Comparison of ENCODE assay signal across 27 mouse cellular contexts in genomic region chr12:83131405-83131804, GRCm38 (mm10).
DNase-seq lines count a peak whose midpoint lies in the region; ATAC-seq and TF ChIP-seq lines count a peak whose summit lies in the region.
"Had no signal": no experiment of that assay in that cellular context is flagged by ENCODE, and none has a peak within 500 bp of the region (broad histone marks: within the 10 kb centered on the region; RNA-seq: fewer than 3 reads in every experiment).

No protein-coding gene starts in this region.

- H3K9ac ChIP-seq in forebrain, embryonic 15.5 days (replicated peaks): no peak overlapping the region
- H3K9ac ChIP-seq in forebrain, postnatal 0 days: no peak overlapping the region
- no peak overlapping the region for H3K9ac ChIP-seq in liver, postnatal 0 days (replicated peaks)
- no peak overlapping the region for H3K9ac ChIP-seq in CH12.LX (ENCODE audit: insufficient read depth, low read depth)
- H3K9ac ChIP-seq in ES-E14 (ENCODE audit: insufficient read depth, low read depth, low read length, poor library complexity, severe bottlenecking): no peak overlapping the region
- H3K9ac ChIP-seq: embryonic facial prominence, embryonic 13.5 days; kidney, embryonic 15.5 days; limb, embryonic 12.5 days; stomach, embryonic 15.5 days had no signal

- dilution Hi-C loops in CH12.LX (cut with MboI; ENCODE audit: extremely low pct_ligation_motif_present, extremely low pct_unique_long_range_greater_than_20kb, low sequenced_read_pairs): no loop called here

- no peak for TF ChIP-seq CTCF in forebrain, postnatal 0 days (IDR thresholded peaks at IDR 0.05; ENCODE audit: low read depth)
- TF ChIP-seq CTCF in liver, postnatal 0 days (IDR thresholded peaks at IDR 0.05; ENCODE audit: low read depth): 0 out of 2 replicates have a peak, but pooled peaks have one; percentile 4
- no peak for TF ChIP-seq CTCF in CH12.LX (conservative IDR thresholded peaks at IDR 0.05 in 1 of 2, IDR thresholded peaks at IDR 0.05 in 1 of 2; ENCODE audit: low read depth in 2 of 2, low read length in 2 of 2)
- no peak for TF ChIP-seq CTCF in left cerebral cortex, adult 2 months (IDR thresholded peaks at IDR 0.05)

- H3K79me2 ChIP-seq in CH12.LX (replicated peaks; ENCODE audit: control insufficient read depth, extremely low read depth, insufficient read depth, poor library complexity, severe bottlenecking): no peaks in the 10 kb centered on the region

- peaks cover 3% of the 10 kb centered on the region; the same call in 1 of the 2 replicates for H3K4me1 ChIP-seq in forebrain, embryonic 15.5 days
- H3K4me1 ChIP-seq in forebrain, postnatal 0 days (ENCODE audit: insufficient read depth): no peaks in the 10 kb centered on the region
- H3K4me1 ChIP-seq in liver, postnatal 0 days (ENCODE audit: insufficient read depth): no peaks in the 10 kb centered on the region
- H3K4me1 ChIP-seq in CH12.LX (ENCODE audit: control insufficient read depth in 1 of 2, insufficient read depth in 2 of 2): no peaks in the 10 kb centered on the region
- no peaks in the 10 kb centered on the region for H3K4me1 ChIP-seq in ES-E14 (ENCODE audit: control insufficient read depth in 2 of 2, insufficient read depth in 2 of 2, low read length in 2 of 2, poor library complexity in 1 of 2)
- H3K4me1 ChIP-seq: embryonic facial prominence, embryonic 13.5 days; stomach, embryonic 15.5 days had no signal

- 34% methylated on average over 4 of the region's 4 CpGs for WGBS in forebrain, embryonic 15.5 days
- WGBS in forebrain, postnatal 0 days: 32% methylated on average over 4 of the region's 4 CpGs
- 72% methylated on average over 4 of the region's 4 CpGs for WGBS in liver, postnatal 0 days (ENCODE audit: insufficient replicate concordance)

- no peak for TF ChIP-seq EP300 in liver, postnatal 0 days (IDR thresholded peaks at IDR 0.05; ENCODE audit: low read depth)
- TF ChIP-seq EP300 in CH12.LX (IDR thresholded peaks at IDR 0.05; ENCODE audit: low read length): no peak

- DNase-seq in forebrain, postnatal 0 days: no peak
- DNase-seq in liver, postnatal 0 days: no peak
- DNase-seq in liver (no peak), CH12.LX (ENCODE audit: extremely low read depth) (no peak), ES-E14 (ENCODE audit: low read depth, low spot score) (no peak)
- DNase-seq in left cerebral cortex, adult 2 months (ENCODE audit: extremely low spot score in 1 of 2, low spot score in 2 of 2): no peak
- DNase-seq: adrenal gland, postnatal 14 days; B cell, adult 2 months; cerebellum, adult 18-20 months; cerebellum, postnatal 14 days; gastrocnemius, postnatal 14 days; heart, postnatal 14 days; layer of hippocampus, postnatal 36 days; lung, postnatal 10 days; right cerebral cortex, postnatal 25 days had no signal

- in situ Hi-C loops in CH12.LX (cut with MboI; ENCODE audit: low pct_ligation_motif_present, low pct_unique_long_range_greater_than_20kb, low sequenced_read_pairs) (no loop called here), ES-E14 (cut with MboI; ENCODE audit: low sequenced_read_pairs in 2 of 2, unreplicated experiment in 2 of 2) (no loop called here)

- H3K4me3 ChIP-seq in forebrain, embryonic 15.5 days: no peak overlapping the region
- no peak overlapping the region for H3K4me3 ChIP-seq in forebrain, postnatal 0 days (ENCODE audit: low read depth, low read length)
- no peak overlapping the region for H3K4me3 ChIP-seq in liver, postnatal 0 days (ENCODE audit: low read depth, low read length)
- no peak overlapping the region for H3K4me3 ChIP-seq in CH12.LX (replicated peaks in 1 of 3; ENCODE audit: low read depth in 2 of 3, low read length in 2 of 3, poor library complexity in 1 of 3)
- H3K4me3 ChIP-seq in ES-E14 (ENCODE audit: insufficient read depth in 1 of 2, low read depth in 1 of 2, low read length in 2 of 2, poor library complexity in 1 of 2, severe bottlenecking in 1 of 2): no peak overlapping the region
- H3K4me3 ChIP-seq in left cerebral cortex, adult 2 months: no peak overlapping the region
- H3K4me3 ChIP-seq: embryonic facial prominence, embryonic 13.5 days; forebrain, embryonic 10.5 days; hindbrain, embryonic 10.5 days; kidney, embryonic 15.5 days; limb, embryonic 12.5 days; stomach, embryonic 15.5 days had no signal

- ATAC-seq in forebrain, embryonic 15.5 days (replicated peaks): 0 out of 2 replicates have a peak, but pooled peaks have one; percentile 8
- ATAC-seq in forebrain, postnatal 0 days: no peak
- ATAC-seq in liver, postnatal 0 days: no peak
- no peak for ATAC-seq in monocyte, adult 5-6 weeks (replicated peaks; ENCODE audit: insufficient number of reproducible peaks, low FRiP score, low TSS enrichment, poor library complexity, severe bottlenecking)
- ATAC-seq: intestine, postnatal 0 days had no signal

- H3K27me3 ChIP-seq in forebrain, embryonic 15.5 days: no peaks in the 10 kb centered on the region
- H3K27me3 ChIP-seq in forebrain, postnatal 0 days (ENCODE audit: insufficient read depth, low read length): no peaks in the 10 kb centered on the region
- no peaks in the 10 kb centered on the region for H3K27me3 ChIP-seq in liver, postnatal 0 days (ENCODE audit: insufficient read depth, low read length)
- no peaks in the 10 kb centered on the region for H3K27me3 ChIP-seq in CH12.LX (replicated peaks)
- H3K27me3 ChIP-seq: embryonic facial prominence, embryonic 13.5 days; kidney, embryonic 15.5 days; limb, embryonic 12.5 days; stomach, embryonic 15.5 days had no signal

- no peak for TF ChIP-seq RAD21 in CH12.LX (IDR thresholded peaks at IDR 0.05; ENCODE audit: low read depth, low read length)

- TF ChIP-seq POLR2A in CH12.LX (IDR thresholded peaks at IDR 0.05; ENCODE audit: low read depth, low read length): no peak

- H3K27ac ChIP-seq in forebrain, embryonic 15.5 days (replicated peaks): no peak overlapping the region
- H3K27ac ChIP-seq in forebrain, postnatal 0 days (ENCODE audit: low read depth, low read length): no peak overlapping the region
- H3K27ac ChIP-seq in liver, postnatal 0 days (ENCODE audit: low read depth): no peak overlapping the region
- H3K27ac ChIP-seq in CH12.LX (ENCODE audit: insufficient read depth, low read depth): no peak overlapping the region
- H3K27ac ChIP-seq in ES-E14 (ENCODE audit: insufficient read depth, low read depth, low read length, poor library complexity, severe bottlenecking): no peak overlapping the region
- no peak overlapping the region for H3K27ac ChIP-seq in left cerebral cortex, adult 2 months
- H3K27ac ChIP-seq: embryonic facial prominence, embryonic 13.5 days; forebrain, embryonic 10.5 days; hindbrain, embryonic 10.5 days; kidney, embryonic 15.5 days; limb, embryonic 12.5 days; macrophage; stomach, embryonic 15.5 days had no signal

- intact Hi-C loops in left cerebral cortex, adult 2 months (cut with DNase I): no loop called here

- H3K4me2 ChIP-seq in forebrain, embryonic 15.5 days (replicated peaks): no peak overlapping the region
- no peak overlapping the region for H3K4me2 ChIP-seq in forebrain, postnatal 0 days (ENCODE audit: low read depth)
- no peak overlapping the region for H3K4me2 ChIP-seq in liver, postnatal 0 days (ENCODE audit: low read depth, low read length)
- no peak overlapping the region for H3K4me2 ChIP-seq in CH12.LX (ENCODE audit: insufficient read depth, low read depth, poor library complexity, severe bottlenecking)
- H3K4me2 ChIP-seq: embryonic facial prominence, embryonic 13.5 days; kidney, embryonic 15.5 days; limb, embryonic 12.5 days; liver, embryonic 11.5 days; stomach, embryonic 15.5 days had no signal

- no peaks in the 10 kb centered on the region for H3K36me3 ChIP-seq in forebrain, embryonic 15.5 days
- no peaks in the 10 kb centered on the region for H3K36me3 ChIP-seq in forebrain, postnatal 0 days (ENCODE audit: insufficient read depth)
- no peaks in the 10 kb centered on the region for H3K36me3 ChIP-seq in liver, postnatal 0 days (replicated peaks; ENCODE audit: insufficient read depth, low read length)
- H3K36me3 ChIP-seq in CH12.LX (replicated peaks in 1 of 2; ENCODE audit: control insufficient read depth in 1 of 2, insufficient read depth in 1 of 2, low read length in 1 of 2) (no peaks in the 10 kb centered on the region), ES-E14 (ENCODE audit: control insufficient read depth, insufficient read depth, low read length, poor library complexity, severe bottlenecking) (no peaks in the 10 kb centered on the region)
- H3K36me3 ChIP-seq: embryonic facial prominence, embryonic 13.5 days; forebrain, embryonic 10.5 days; G1E; hindbrain, embryonic 10.5 days; kidney, embryonic 15.5 days; limb, embryonic 12.5 days; stomach, embryonic 15.5 days had no signal

- no peaks in the 10 kb centered on the region for H3K9me3 ChIP-seq in forebrain, embryonic 15.5 days
- H3K9me3 ChIP-seq in forebrain, postnatal 0 days (ENCODE audit: low read length): no peaks in the 10 kb centered on the region
- H3K9me3 ChIP-seq in liver, postnatal 0 days (ENCODE audit: low read length): no peaks in the 10 kb centered on the region
- H3K9me3 ChIP-seq in CH12.LX (replicated peaks; ENCODE audit: low read length) (no peaks in the 10 kb centered on the region), ES-E14 (ENCODE audit: control insufficient read depth, insufficient read depth, low read depth, low read length) (no peaks in the 10 kb centered on the region)
- H3K9me3 ChIP-seq: embryonic facial prominence, embryonic 13.5 days; forebrain, embryonic 10.5 days; G1E; hindbrain, embryonic 10.5 days; kidney, embryonic 15.5 days; limb, embryonic 12.5 days; stomach, embryonic 15.5 days had no signal

TF ChIP-seq in CH12.LX, 34 proteins besides CTCF, POLR2A, EP300 and RAD21 (continues in another document):
- TF ChIP-seq ZNF384 (IDR thresholded peaks at IDR 0.05; ENCODE audit: low read depth, low read length) (peak; percentile 48), MEF2A (IDR thresholded peaks at IDR 0.05; ENCODE audit: borderline replicate concordance, low read depth, low read length) (no peak), KAT2A (IDR thresholded peaks at IDR 0.05; ENCODE audit: insufficient replicate concordance, low read length) (no peak), MYC (IDR thresholded peaks at IDR 0.05; ENCODE audit: low read depth, low read length) (no peak), PAX5 (IDR thresholded peaks at IDR 0.05; ENCODE audit: low read length) (no peak), RCOR1 (conservative IDR thresholded peaks at IDR 0.05; ENCODE audit: low read depth, low read length) (no peak), ZC3H11A (IDR thresholded peaks at IDR 0.05; ENCODE audit: low read depth, low read length) (no peak)

TF ChIP-seq in ES-E14, 5 proteins besides CTCF, POLR2A, EP300 and RAD21:
- no peak for TF ChIP-seq CHD2 (IDR thresholded peaks at IDR 0.05; ENCODE audit: low read depth, low read length)
- TF ChIP-seq ZC3H11A (IDR thresholded peaks at IDR 0.05; ENCODE audit: borderline replicate concordance, low read depth, low read length): no peak
- peak; percentile 94 for TF ChIP-seq ZNF384 (IDR thresholded peaks at IDR 0.05; ENCODE audit: low read depth, low read length)
TF ChIP-seq in ES-E14: peak in this region for 1.
